Mouse (Mus musculus) central nervous system, embryonic 14 days (tissue): ENCODE data around the gene 9930111J21Rik1. TPM values are rescaled to one million over a fixed set of nuclear protein-coding genes. Genes with fewer than 3 reads are reported as not detected.

Experiments used
- polyA plus RNA-seq: library from polyadenylated mRNA; depleted of rRNA; stranded (reverse); fragments of >200 nt; gene quantifications from 2 replicates; pipeline ENCODE4 v1.2.3, GENCODE M21; 2012; rRNA removed

9930111J21Rik1 gene
- 0.11 and 0.23 TPM in 2 replicates for polyA plus RNA-seq

GRCm38 (mm10) chr11:48979251-48979650 is at the start of gene 9930111J21Rik1:
Gene 9930111J21Rik1 (minus strand): TSS chr11:48979398.

GRCm38 (mm10) chr11:48994018-48994417 is 14.8 kb upstream of the 9930111J21Rik1 start, which contains the start of gene Tgtp1:
Gene Tgtp1 (minus strand): TSS chr11:48994172.

GRCm38 (mm10) chr11:48991740-48992520 is 12.7 kb upstream of the 9930111J21Rik1 start, which contains the start of gene Gm12185:
Gene Gm12185 (minus strand): TSS chr11:48992226.

GRCm38 (mm10) chr11:48978240-48978939 is 808 bp downstream of the 9930111J21Rik1 start, which contains the start of gene Olfr56:
Gene Olfr56 (plus strand): TSS chr11:48978889.

GRCm38 (mm10) chr11:48946090-48946489 is 33.1 kb downstream of the 9930111J21Rik1 start, which contains the start of gene Psme2b:
Gene Psme2b (minus strand): TSS chr11:48946190.

GRCm38 (mm10) chr11:48902021-48902420 is 77.2 kb downstream of the 9930111J21Rik1 start, which contains the start of gene Gm5431:
Gene Gm5431 (minus strand): TSS chr11:48902214.

Other genes with a start within 250 kb of the 9930111J21Rik1 start
- 1,456 and 1,471 TPM in 2 replicates for gene Rack1, start 179.1 kb downstream of the 9930111J21Rik1 start, polyA plus RNA-seq
- 44.5 and 49.2 TPM in 2 replicates for gene Trim41, start 162.0 kb downstream of the 9930111J21Rik1 start, polyA plus RNA-seq
- 2.5 and 2.8 TPM in 2 replicates for gene Trim7, start 153.3 kb downstream of the 9930111J21Rik1 start, polyA plus RNA-seq
- gene Gm12184, start 152.7 kb downstream of the 9930111J21Rik1 start, polyA plus RNA-seq, result 35.7 and 42.7 TPM in 2 replicates
- 4.1 and 6.1 TPM in 2 replicates for gene Irgm1, start 107.7 kb downstream of the 9930111J21Rik1 start, polyA plus RNA-seq
- 0.18 and 0.22 TPM in 2 replicates for gene Gm5431, start 77.2 kb downstream of the 9930111J21Rik1 start, polyA plus RNA-seq
- 0.60 and 0.89 TPM in 2 replicates for gene Psme2b, start 33.2 kb downstream of the 9930111J21Rik1 start, polyA plus RNA-seq
- 0.11 and 0.24 TPM in 2 replicates for gene Olfr56, start 509 bp downstream of the 9930111J21Rik1 start, polyA plus RNA-seq
- gene Gm12185, start 12.8 kb upstream of the 9930111J21Rik1 start, polyA plus RNA-seq, result 0.04 and 0.06 TPM in 2 replicates
- gene Tgtp1, start 14.8 kb upstream of the 9930111J21Rik1 start, polyA plus RNA-seq, result 0.32 and 0.76 TPM in 2 replicates
- gene 9930111J21Rik2, start 71.8 kb upstream of the 9930111J21Rik1 start, polyA plus RNA-seq, result 0.28 and 0.37 TPM in 2 replicates
- 0.32 and 1.3 TPM in 2 replicates for gene Tgtp2, start 84.8 kb upstream of the 9930111J21Rik1 start, polyA plus RNA-seq
- 1.8 and 2.6 TPM in 2 replicates for gene Ifi47, start 97.2 kb upstream of the 9930111J21Rik1 start, polyA plus RNA-seq
- 0.06 TPM in 1 of 2 replicates, not detected in the other for gene Olfr1396, start 135.5 kb upstream of the 9930111J21Rik1 start, polyA plus RNA-seq
- gene Olfr1395, start 162.9 kb upstream of the 9930111J21Rik1 start, polyA plus RNA-seq, result not detected in 2 replicates
- gene Olfr1394, start 175.0 kb upstream of the 9930111J21Rik1 start, polyA plus RNA-seq, result not detected in 2 replicates
- gene Btnl9, start 207.8 kb upstream of the 9930111J21Rik1 start, polyA plus RNA-seq, result 0.07 and 0.36 TPM in 2 replicates
- 33.3 and 34.3 TPM in 2 replicates for gene Zfp62, start 223.9 kb upstream of the 9930111J21Rik1 start, polyA plus RNA-seq